Mouse (Mus musculus): ENCODE data around the gene Schip1. TPM values are rescaled to one million over a fixed set of nuclear protein-coding genes. Genes with fewer than 3 reads are reported as not detected.

The Schip1 gene
- polyA plus RNA-seq, 1 experiment from 2014 or later = 36.6 TPM

DNA sequence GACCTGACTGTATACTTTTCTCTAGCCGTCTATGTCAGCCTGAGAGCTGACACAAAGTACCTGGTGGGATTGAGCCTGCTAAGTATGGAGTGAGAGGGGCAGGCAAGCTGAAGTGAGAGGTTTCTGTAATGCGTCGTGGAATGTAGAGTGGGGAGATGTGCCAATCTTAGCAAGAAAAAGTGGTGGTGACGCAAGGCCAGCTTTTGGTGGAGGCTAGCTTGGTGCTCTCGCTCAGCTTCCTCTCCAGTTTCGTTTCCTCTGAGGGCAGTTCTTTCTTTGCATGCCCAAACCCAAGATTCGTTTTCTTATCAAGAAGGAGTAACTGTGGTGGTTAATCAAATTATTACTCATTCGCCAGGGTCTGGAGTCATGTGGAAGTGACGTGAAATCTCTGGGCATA is 492.3 kb downstream of the Schip1 start:
- no peak overlapping the region for H3K4me2 ChIP-seq
- no peaks in the 10 kb centered on the region for H3K36me3 ChIP-seq
- no peak overlapping the region for H3K4me3 ChIP-seq
- H3K27ac ChIP-seq = no peak overlapping the region
- ATAC-seq (ENCODE audit: borderline replicate concordance, extremely low read depth, low FRiP score, low TSS enrichment) = no peak
- no peaks in the 10 kb centered on the region for H3K9me3 ChIP-seq
- H3K27me3 ChIP-seq = no peaks in the 10 kb centered on the region
- H3K9ac ChIP-seq = no peak overlapping the region
- peaks cover 5% of the 10 kb centered on the region for H3K4me1 ChIP-seq
- WGBS = 75% methylated on average over 9 of the region's 9 CpGs

DNA sequence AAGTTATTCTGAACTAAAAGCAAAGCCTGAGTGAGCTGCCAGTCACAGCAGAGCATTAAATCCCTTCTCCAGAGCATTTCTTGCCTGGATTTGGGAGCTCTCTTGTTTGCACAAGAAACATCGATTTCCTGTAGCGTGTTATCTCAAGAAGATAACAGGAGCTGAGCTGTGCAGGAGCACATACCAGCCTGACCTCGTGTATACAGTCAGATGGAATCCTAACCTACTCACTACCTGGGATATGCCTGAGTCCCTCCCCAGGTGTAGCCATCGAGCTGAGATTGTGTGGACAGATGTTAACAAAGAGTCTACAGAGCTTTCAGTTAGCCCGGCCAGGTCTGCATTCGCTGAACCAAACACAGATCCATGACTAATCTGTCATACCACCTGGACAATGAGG is 494.1 kb downstream of the Schip1 start:
- ATAC-seq (ENCODE audit: borderline replicate concordance, extremely low read depth, low FRiP score, low TSS enrichment) = no peak
- H3K4me3 ChIP-seq = no peak overlapping the region
- no peaks in the 10 kb centered on the region for H3K9me3 ChIP-seq

DNA sequence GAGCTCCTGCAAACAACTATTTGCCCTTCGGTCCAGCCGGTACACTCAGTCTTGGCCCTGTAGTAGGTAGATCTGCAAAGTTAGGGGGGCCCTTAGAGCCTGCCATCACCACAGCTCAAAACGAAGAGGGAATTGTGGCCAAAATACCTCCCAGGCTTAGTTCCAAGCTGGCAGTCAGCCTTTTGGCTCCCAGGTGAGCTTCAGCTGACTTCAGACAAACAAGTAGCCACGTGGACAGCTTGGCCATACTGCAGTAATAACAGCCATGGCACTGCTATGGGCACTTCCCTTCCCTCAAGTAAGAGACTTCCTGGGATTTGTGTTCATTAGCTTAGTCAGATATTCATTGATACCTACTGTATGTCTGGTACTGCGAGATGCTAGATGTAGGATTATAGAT is 495.5 kb downstream of the Schip1 start:
- H3K9me3 ChIP-seq = no peaks in the 10 kb centered on the region
- WGBS = 88% methylated on average over 5 of the region's 5 CpGs
- no peak overlapping the region for H3K9ac ChIP-seq
- H3K27me3 ChIP-seq = no peaks in the 10 kb centered on the region
- H3K4me3 ChIP-seq = no peak overlapping the region
- ATAC-seq (ENCODE audit: borderline replicate concordance, extremely low read depth, low FRiP score, low TSS enrichment) = no peak
- H3K36me3 ChIP-seq = no peaks in the 10 kb centered on the region
- peaks cover 8% of the 10 kb centered on the region for H3K4me1 ChIP-seq
- H3K4me2 ChIP-seq = no peak overlapping the region
- H3K27ac ChIP-seq = no peak overlapping the region

More for the DNA sequence above, 494.1 kb downstream of the Schip1 start:
- no peak overlapping the region for H3K4me2 ChIP-seq
- 41% methylated on average over 6 of the region's 6 CpGs for WGBS
- no peaks in the 10 kb centered on the region for H3K36me3 ChIP-seq
- no peak overlapping the region for H3K27ac ChIP-seq
- no peaks in the 10 kb centered on the region for H3K27me3 ChIP-seq
- peaks cover 5% of the 10 kb centered on the region for H3K4me1 ChIP-seq
- no peak overlapping the region for H3K9ac ChIP-seq

DNA sequence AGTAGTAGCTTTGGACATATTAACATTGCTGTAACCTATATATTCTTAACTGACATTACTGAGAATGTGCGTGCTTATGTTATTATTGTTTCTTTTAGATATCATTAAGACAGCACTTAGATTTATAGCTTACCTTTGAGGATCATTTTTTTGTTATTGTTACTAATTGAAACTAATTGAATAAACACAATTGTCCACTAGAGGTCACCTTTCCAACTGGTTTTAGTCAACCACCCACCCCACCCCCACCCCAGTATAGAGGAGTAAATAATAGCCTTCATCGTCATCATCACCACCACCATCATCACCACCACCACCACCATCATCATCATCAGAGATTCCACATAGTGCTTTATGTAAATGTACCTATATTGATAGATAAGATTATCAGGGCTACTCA is 498.2 kb downstream of the Schip1 start:
- WGBS = 77% methylated on average over 2 of the region's 2 CpGs
- H3K4me3 ChIP-seq = no peak overlapping the region
- ATAC-seq (ENCODE audit: borderline replicate concordance, extremely low read depth, low FRiP score, low TSS enrichment) = no peak
- H3K27ac ChIP-seq = no peak overlapping the region
- H3K4me1 ChIP-seq = peaks cover 4% of the 10 kb centered on the region
- H3K36me3 ChIP-seq = no peaks in the 10 kb centered on the region
- H3K9ac ChIP-seq = no peak overlapping the region
- no peaks in the 10 kb centered on the region for H3K9me3 ChIP-seq
- H3K27me3 ChIP-seq = no peaks in the 10 kb centered on the region
- no peak overlapping the region for H3K4me2 ChIP-seq

DNA sequence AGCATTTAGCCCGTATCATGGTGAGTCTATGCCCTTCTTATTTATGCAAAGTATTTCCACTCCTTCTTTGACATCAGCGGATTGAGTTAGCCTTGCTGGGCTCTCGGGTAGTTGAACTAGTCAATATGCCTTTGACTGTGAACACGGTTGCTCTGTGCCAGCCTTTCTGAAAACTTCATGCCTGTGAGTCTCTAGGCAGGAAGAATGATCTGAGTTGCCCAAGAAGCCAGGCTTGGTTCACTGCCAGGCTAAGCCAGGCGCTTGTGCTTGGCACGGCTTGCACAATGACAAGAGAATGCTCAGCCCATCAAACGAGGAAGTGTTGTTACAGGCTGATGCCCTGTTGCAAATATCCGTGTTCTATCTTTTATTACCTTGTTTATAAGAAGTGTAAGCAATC is 499.3 kb downstream of the Schip1 start:
- H3K27ac ChIP-seq = no peak overlapping the region
- H3K4me3 ChIP-seq = no peak overlapping the region
- ATAC-seq (ENCODE audit: borderline replicate concordance, extremely low read depth, low FRiP score, low TSS enrichment) = no peak
- no peaks in the 10 kb centered on the region for H3K9me3 ChIP-seq
- H3K27me3 ChIP-seq = no peaks in the 10 kb centered on the region
- H3K9ac ChIP-seq = no peak overlapping the region
- H3K4me2 ChIP-seq = no peak overlapping the region
- H3K4me1 ChIP-seq = peaks cover 4% of the 10 kb centered on the region
- 61% methylated on average over 8 of the region's 8 CpGs for WGBS
- no peaks in the 10 kb centered on the region for H3K36me3 ChIP-seq

DNA sequence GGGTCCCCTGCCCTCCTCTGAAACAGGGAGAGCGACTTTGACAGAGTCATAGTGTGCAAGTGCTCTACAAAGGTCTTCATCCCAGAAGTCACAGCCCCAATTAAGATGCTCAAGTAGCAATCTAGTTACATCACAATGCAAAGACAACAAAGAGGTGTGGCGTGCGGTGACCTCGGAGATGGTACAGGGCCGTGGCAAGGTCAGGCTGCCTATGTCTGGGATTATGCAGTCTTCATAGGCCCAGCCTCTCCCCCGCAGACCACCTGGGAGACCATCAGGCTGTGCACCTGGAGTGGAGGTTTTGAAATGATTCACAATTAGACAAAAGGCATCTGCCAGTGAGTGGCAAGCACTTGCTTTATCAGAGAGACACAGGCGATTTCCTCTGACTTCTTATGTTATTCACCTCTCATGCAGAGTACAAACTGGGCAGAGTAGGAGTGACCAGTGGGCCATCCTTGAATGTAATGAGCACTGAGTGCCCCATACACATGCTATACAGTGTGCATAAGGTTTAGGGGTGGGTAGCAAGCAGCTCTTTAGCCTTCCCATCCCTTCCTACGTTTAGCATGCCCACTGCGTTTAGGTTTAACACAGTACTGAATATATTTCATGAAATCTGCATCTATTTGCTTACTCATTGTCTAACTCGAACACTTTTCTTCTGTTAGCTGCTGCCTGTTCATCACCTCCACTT is 500.5 kb downstream of the Schip1 start:
- no peak overlapping the region for H3K9ac ChIP-seq
- H3K27me3 ChIP-seq = no peaks in the 10 kb centered on the region
- H3K36me3 ChIP-seq = no peaks in the 10 kb centered on the region
- no peak overlapping the region for H3K4me3 ChIP-seq
- WGBS = 82% methylated on average over 10 of the region's 10 CpGs
- no peaks in the 10 kb centered on the region for H3K9me3 ChIP-seq
- ATAC-seq (ENCODE audit: borderline replicate concordance, extremely low read depth, low FRiP score, low TSS enrichment) = no peak
- H3K27ac ChIP-seq = no peak overlapping the region
- H3K4me1 ChIP-seq = peaks cover 4% of the 10 kb centered on the region
- no peak overlapping the region for H3K4me2 ChIP-seq

DNA sequence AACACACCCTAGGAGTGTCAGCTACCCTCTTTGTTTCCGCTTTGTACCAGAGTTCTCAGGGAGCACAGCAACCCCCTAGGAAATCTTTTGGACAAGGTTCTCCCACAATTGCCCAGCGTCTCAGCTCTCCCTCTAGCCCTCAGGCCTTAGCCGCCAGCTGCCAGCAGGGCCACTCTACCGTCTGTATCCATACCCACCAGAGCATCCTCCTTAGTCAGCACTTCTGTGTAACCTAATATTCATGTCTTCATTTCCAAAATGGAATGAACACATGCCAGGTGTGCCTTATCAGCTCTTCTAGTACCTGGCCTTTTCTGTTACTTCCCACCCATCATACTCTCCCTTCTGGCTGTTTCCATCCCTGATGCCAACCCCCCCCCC is 501.1 kb downstream of the Schip1 start:
- 72% methylated on average over 4 of the region's 4 CpGs for WGBS
- H3K27ac ChIP-seq = no peak overlapping the region
- no peak for ATAC-seq (ENCODE audit: borderline replicate concordance, extremely low read depth, low FRiP score, low TSS enrichment)

DNA sequence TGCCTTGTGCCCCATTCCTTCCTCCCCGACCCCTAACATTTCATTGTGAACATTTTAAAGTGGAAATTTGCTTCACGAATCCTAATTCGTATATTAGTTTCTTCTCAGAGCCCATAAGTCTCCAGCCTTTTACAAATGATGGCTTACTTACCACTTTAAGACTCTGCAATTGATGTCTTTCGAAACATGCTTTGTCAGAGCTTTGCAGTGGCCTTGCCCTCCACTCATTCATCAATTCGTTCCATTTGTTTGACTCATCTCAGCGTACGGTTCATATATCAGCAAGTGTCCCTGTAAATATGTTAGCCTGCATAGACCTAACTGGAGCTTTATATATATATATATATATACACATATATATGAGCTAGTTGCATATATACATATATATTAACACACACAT is 503.0 kb downstream of the Schip1 start:
- Histone ChIP-seq H3K27me3 (no peaks in the 10 kb centered on the region), H3K27ac (no peak overlapping the region), H3K9me3 (no peaks in the 10 kb centered on the region), H3K36me3 (no peaks in the 10 kb centered on the region), H3K4me1 (peaks cover 10% of the 10 kb centered on the region), H3K4me2 (no peak overlapping the region), H3K9ac (no peak overlapping the region), H3K4me3 (no peak overlapping the region)
- 67% methylated on average over 7 of the region's 7 CpGs for WGBS
- ATAC-seq (ENCODE audit: borderline replicate concordance, extremely low read depth, low FRiP score, low TSS enrichment) = no peak

More for the DNA sequence above, 501.1 kb downstream of the Schip1 start:
- Histone ChIP-seq H3K36me3 (no peaks in the 10 kb centered on the region), H3K4me2 (no peak overlapping the region), H3K4me1 (peaks cover 4% of the 10 kb centered on the region), H3K27me3 (no peaks in the 10 kb centered on the region), H3K9me3 (no peaks in the 10 kb centered on the region), H3K4me3 (no peak overlapping the region), H3K9ac (no peak overlapping the region)

DNA sequence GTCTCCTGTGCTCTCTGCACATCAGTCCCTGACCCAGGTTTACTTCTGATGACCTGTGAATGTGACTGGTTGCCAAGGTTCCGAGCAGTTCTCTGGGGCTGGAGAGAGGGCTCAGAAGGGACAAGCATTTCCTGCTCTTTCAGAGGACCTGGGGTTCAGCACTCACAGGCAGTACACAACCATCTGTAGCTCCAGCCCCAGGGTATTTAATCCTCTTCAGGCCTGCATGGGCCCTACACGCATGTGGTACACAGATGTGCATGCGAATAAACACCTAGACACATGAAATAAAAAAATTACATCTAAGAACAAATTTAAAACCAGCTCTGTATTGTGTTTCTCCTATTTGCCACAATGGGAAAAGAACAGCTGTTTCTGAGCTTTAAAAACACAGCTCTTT is 503.5 kb downstream of the Schip1 start:
- Histone ChIP-seq H3K4me2 (no peak overlapping the region), H3K9ac (no peak overlapping the region), H3K4me1 (peaks cover 11% of the 10 kb centered on the region), H3K4me3 (no peak overlapping the region), H3K36me3 (no peaks in the 10 kb centered on the region), H3K27ac (no peak overlapping the region), H3K27me3 (no peaks in the 10 kb centered on the region), H3K9me3 (no peaks in the 10 kb centered on the region)
- ATAC-seq (ENCODE audit: borderline replicate concordance, extremely low read depth, low FRiP score, low TSS enrichment) = no peak
- WGBS = 81% methylated on average over 3 of the region's 3 CpGs

DNA sequence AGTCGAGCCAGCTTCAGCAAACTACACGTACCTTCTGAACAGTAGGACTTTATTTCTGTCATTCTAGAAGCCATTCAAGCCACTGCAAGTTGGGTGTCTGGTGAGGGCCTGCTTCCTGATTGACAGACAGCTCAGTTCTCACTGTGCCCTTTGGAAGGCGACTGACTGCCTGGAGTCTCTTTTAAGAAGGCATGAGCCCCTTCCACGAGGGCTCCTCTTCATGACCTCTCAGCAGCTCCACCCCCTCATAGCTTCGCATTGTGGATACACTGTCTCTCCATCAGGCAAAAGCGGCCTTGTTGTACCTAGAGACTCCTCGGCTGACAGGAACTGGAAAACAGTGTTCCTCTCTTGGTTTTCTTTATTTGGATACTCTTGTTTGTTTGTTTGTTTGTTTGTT is 504.1 kb downstream of the Schip1 start:
- Histone ChIP-seq H3K4me3 (no peak overlapping the region), H3K9ac (no peak overlapping the region), H3K4me2 (no peak overlapping the region), H3K27ac (no peak overlapping the region), H3K27me3 (no peaks in the 10 kb centered on the region), H3K36me3 (no peaks in the 10 kb centered on the region), H3K9me3 (no peaks in the 10 kb centered on the region), H3K4me1 (peaks cover 16% of the 10 kb centered on the region)
- no peak for ATAC-seq (ENCODE audit: borderline replicate concordance, extremely low read depth, low FRiP score, low TSS enrichment)
- WGBS = 50% methylated on average over 7 of the region's 7 CpGs

DNA sequence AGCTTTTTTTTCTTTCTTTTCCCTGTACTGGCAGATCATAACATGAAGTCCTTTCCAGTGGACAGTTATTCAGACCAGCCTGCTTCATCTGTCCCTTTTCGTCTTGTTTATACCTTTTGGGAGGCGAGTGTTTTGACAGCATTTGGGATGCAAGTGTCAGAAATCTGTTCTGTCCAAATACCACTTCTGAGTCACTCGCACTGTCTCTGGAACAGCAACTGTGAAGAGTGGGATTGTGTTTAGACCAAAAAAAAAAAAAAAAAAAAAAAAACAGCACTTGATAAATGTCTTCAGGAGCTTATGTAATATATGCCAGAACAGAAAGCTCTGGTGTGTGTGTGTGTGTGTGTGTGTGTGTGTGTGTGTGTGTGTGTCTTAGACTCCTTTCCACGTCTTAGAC is 505.7 kb downstream of the Schip1 start:
- whole genome bisulfite sequencing = 62% methylated on average over 4 of the region's 4 CpGs
- Histone ChIP-seq H3K9ac (no peak overlapping the region), H3K9me3 (no peaks in the 10 kb centered on the region), H3K36me3 (no peaks in the 10 kb centered on the region), H3K4me1 (peaks cover 22% of the 10 kb centered on the region), H3K27me3 (no peaks in the 10 kb centered on the region), H3K27ac (no peak overlapping the region), H3K4me2 (no peak overlapping the region), H3K4me3 (no peak overlapping the region)
- no peak for ATAC-seq (ENCODE audit: borderline replicate concordance, extremely low read depth, low FRiP score, low TSS enrichment)

DNA sequence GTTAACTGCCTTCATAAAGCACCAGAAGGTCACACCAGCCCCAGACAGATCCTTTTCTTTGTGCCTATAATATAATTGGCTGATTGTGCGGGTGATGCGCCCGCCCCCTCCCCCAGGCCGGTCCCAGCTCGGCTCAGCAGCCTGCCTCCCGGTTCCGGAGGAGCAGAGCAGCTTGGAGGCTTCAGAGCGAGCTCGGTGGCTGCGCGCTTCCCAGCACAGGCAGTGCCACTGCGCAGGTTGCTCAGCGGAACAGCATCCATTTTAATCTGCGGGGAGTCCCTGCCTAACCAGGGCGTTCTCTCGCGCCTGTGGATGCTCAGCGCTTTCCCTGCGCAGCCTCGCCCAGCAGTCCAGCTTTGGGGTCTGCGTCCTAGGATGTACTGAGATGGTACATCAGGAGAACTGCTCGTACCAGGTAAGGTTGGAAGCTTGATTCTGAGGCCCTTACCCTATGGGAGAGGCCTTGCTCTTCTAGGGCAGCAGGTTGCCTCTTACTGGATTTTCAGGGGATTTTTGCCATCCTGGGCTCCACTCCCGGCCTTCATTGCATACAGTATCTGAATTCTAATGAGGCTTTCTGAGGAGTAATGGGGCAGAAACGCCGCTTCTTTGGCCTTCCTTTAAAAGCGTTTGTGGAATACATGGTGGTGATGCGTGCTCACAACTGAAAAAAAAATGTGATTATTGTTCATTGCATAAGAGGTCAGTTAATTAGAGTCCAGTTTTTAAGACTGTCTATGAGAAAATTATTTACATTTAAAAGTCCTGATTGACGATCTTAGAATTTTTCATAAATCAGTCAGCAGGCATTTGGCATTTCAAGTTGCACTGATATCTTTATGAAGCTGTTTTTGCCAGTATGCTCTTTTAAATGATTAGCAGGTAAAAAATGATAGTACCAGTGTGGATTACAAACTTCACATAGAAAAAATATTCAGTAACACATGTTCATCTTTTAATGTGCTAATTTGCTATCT is 507.9 kb downstream of the Schip1 start:
- H3K27me3 ChIP-seq = no peaks in the 10 kb centered on the region
- H3K4me1 ChIP-seq = peaks cover 44% of the 10 kb centered on the region
- no peaks in the 10 kb centered on the region for H3K9me3 ChIP-seq
- H3K36me3 ChIP-seq = no peaks in the 10 kb centered on the region
- no peak overlapping the region for H3K9ac ChIP-seq
- peak; percentile 77 for ATAC-seq (ENCODE audit: borderline replicate concordance, extremely low read depth, low FRiP score, low TSS enrichment)
- WGBS = 20% methylated on average over 28 of the region's 28 CpGs
- peak overlapping the region; percentile 63 for H3K27ac ChIP-seq
- peak overlapping the region; percentile 54 for H3K4me2 ChIP-seq
- peak overlapping the region; percentile 23 for H3K4me3 ChIP-seq

Measured in lung, embryonic 15.5 days (tissue).